Mouse (Mus musculus) ES-E14 (cell line): ENCODE data around the gene Ppp1r26.

Source experiments
- HCFC1 ChIP-seq: IDR thresholded peaks from 2 replicates; pipeline ENCODE4 v1.6.1; 2012; ENCODE audit warnings: low read length, inconsistent platforms, borderline replicate concordance; ENCODE audit not compliant: insufficient read depth
- ZNF384 ChIP-seq: IDR thresholded peaks from 2 replicates; pipeline ENCODE4 v1.6.1; 2012; ENCODE audit warnings: low read depth, low read length, inconsistent platforms

DNA sequence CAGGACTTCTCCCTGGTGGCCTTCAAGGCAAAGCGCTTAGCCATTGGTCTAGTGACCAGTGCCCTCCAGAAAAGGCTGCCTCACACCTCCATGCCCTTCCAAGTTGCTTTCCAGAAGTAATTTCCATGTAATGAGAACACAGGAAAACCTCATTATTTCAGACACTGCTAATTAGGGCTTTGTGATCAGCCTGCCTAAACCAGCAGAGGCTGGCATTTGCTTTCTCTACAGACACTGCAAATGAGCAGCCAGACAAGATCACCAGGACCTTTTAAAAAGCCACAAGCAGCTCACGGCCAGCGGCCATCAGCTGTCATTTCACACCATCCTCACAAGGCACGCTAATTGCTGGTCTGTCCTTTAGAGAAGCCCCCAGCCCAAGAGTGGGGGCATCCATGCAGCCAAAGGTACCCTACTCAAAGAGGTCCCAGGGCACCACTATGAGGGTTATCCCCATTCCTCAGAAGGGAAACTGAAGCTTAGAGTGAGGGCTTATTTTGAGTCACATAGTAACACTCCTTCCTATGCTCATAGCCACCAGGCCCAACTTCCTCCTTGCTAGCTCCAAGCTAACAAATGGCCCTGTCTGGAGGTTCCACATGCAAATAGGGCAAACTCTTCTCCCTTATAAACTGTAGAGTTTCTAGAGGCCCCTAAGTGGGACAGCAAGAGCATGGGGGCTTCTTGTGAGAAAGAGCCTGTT lies 49.0 kb upstream of the Ppp1r26 start:
- TF ChIP-seq ZNF384 (no peak), HCFC1 (no peak)
